Mouse (Mus musculus) liver, embryonic 11.5 days (tissue): Measurements from ENCODE around the gene Rpgrip1. TPM values are rescaled to one million over a fixed set of nuclear protein-coding genes. Genes with fewer than 3 reads are reported as not detected.
A peak's percentile ranks its signal among the peaks of the same experiment; 100 is the strongest.

Experiments used
- ATAC-seq: fragments of 200-750 bp; cut with Nextera tagmentation; replicated peaks from 2 replicates; pipeline ENCODE4 v1.8.0; 2017; ENCODE audit warnings: moderate number of reproducible peaks, mild to moderate bottlenecking, moderate TSS enrichment, moderate library complexity; ENCODE audit not compliant: low FRiP score
- DNase-seq: peaks from one replicate; pipeline ENCODE4 v3.0.0-alpha.2; 2017; ENCODE audit warnings: low spot score
- H3K27ac ChIP-seq: fragments of 300-500 bp; sonication (generic); 2 replicates; pipeline ENCODE4 v1.5.1; 2014; ENCODE audit warnings: mild to moderate bottlenecking, low read depth, low read length, control low read depth
- H3K27me3 ChIP-seq: fragments of 300-500 bp; sonication (generic); replicated peaks from 2 replicates; pipeline ENCODE4 v1.6.1; 2014; ENCODE audit warnings: low read length, mixed read lengths; ENCODE audit not compliant: control insufficient read depth, insufficient read depth
- H3K36me3 ChIP-seq: fragments of 300-500 bp; sonication (generic); 2 replicates; pipeline ENCODE4 v1.6.1; 2014; ENCODE audit warnings: mild to moderate bottlenecking, low read length, moderate library complexity, mixed read lengths; ENCODE audit not compliant: control insufficient read depth, insufficient read depth
- H3K4me1 ChIP-seq: fragments of 300-500 bp; sonication (generic); replicated peaks from 2 replicates; pipeline ENCODE4 v1.6.1; 2014; ENCODE audit warnings: low read length, mixed read lengths; ENCODE audit not compliant: control insufficient read depth, insufficient read depth
- H3K4me2 ChIP-seq: fragments of 300-500 bp; sonication (generic); 2 replicates; pipeline ENCODE4 v1.6.1; 2014; ENCODE audit warnings: mild to moderate bottlenecking, control low read depth, moderate library complexity
- H3K4me3 ChIP-seq: fragments of 300-500 bp; sonication (generic); 2 replicates; pipeline ENCODE4 v1.5.1; 2014; ENCODE audit warnings: low read depth, low read length, control low read depth
- H3K9ac ChIP-seq: fragments of 300-500 bp; sonication (generic); 2 replicates; pipeline ENCODE4 v1.6.1; 2014; ENCODE audit warnings: low read depth, low read length, control low read depth
- H3K9me3 ChIP-seq: fragments of 300-500 bp; sonication (generic); 2 replicates; pipeline ENCODE4 v1.6.1; 2016; ENCODE audit warnings: low read length, inconsistent platforms, mixed read lengths; ENCODE audit not compliant: control insufficient read depth
- WGBS: fragments of 180-500 bp; shearing (Covaris S2); extraction: QIAGEN DNeasy Blood & Tissue Kit; methylation state at CpG from one replicate; pipeline ENCODE4 v1.1.7; 2014; 5-methylcytosine and 5-hydroxymethylcytosine counted together
- polyA plus RNA-seq: library from polyadenylated mRNA; unstranded; fragments of >200 nt; fragmentation: Nextera tagmentation; extraction: Ambion mirVana; gene quantifications from 2 replicates; pipeline ENCODE4 v1.2.1, GENCODE M21; 2014

The Rpgrip1 gene
- polyA plus RNA-seq, 1 experiment from 2014 or later = 111 TPM

DNA sequence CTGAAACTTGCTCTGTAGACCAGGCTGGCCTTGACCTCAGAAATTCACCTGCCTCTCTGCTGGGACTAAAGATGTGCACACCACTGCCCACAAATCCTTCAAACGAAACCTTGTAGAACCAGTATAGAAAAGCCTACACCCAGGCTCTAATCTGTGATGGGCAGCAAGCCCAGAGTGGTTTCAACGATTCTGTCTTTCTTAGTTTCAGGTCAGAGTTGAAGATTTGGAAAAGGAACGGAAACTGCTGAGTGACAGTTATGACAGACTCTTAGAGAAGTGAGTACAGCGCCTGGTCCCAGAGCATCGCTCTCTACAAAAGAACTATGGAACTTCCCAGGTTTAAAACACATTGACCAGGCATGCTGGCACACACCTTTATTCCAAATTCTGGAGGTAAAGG lies 23.1 kb downstream of the Rpgrip1 start:
- H3K4me3 ChIP-seq = no peak overlapping the region

DNA sequence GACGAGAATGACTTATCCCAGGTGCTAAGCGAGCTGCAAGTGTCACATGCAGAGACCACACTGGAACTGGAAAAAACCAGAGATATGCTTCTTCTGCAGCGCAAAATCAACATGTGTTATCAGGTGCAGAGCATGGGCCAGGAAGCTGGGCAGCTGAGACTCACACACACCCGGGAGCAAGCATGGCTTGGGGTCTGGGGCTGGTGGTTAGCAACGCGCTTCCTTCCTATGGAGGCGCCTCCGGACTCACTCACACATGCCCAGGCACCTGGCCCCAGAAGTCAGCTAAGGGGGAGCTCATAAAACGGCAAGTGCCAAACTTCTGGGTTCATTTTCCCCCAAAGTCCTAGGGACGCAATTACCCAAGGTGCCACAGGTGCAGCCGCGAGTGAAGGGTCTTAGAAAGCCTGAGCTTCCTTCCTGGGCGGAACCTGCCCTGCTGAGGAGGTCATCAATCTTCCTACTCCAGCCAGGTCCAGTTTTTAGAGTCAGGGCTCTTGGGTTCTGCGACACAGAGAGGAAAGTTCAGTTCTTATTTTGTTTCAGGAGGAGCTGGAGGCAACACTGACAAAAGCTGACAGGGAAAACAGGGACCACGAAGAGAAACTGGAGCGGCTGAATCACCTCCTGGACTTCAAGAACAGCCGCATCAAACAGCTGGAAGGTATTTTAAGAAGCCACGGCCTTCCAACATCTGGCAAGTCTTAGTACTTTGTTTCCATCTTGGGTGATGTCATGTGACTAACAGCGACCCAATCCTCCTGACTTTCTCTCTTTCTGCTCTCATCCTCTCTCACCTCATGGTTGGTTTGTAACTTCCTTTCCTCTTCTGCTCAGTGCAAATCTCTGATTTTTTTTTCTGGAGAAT lies 30.3 kb downstream of the Rpgrip1 start:
- DNase-seq (peak; percentile 47), ATAC-seq (peak; percentile 66)
- Histone ChIP-seq H3K4me2 (peak overlapping the region; percentile 67), H3K9me3 (no peaks in the 10 kb centered on the region), H3K4me3 (peak overlapping the region; percentile 32), H3K27ac (no peak overlapping the region), H3K27me3 (no peaks in the 10 kb centered on the region), H3K4me1 (peaks cover 9% of the 10 kb centered on the region), H3K9ac (peak overlapping the region; percentile 50), H3K36me3 (no peaks in the 10 kb centered on the region)
- WGBS = 27% methylated on average over 19 of the region's 19 CpGs

More for the DNA sequence above, 23.1 kb downstream of the Rpgrip1 start:
- no peaks in the 10 kb centered on the region for H3K4me1 ChIP-seq
- ATAC-seq = no peak
- no peaks in the 10 kb centered on the region for H3K27me3 ChIP-seq
- no peaks in the 10 kb centered on the region for H3K36me3 ChIP-seq
- no peak overlapping the region for H3K27ac ChIP-seq
- DNase-seq = no peak
- WGBS = 76% methylated on average over 5 of the region's 5 CpGs
- H3K9me3 ChIP-seq = no peaks in the 10 kb centered on the region
- no peak overlapping the region for H3K9ac ChIP-seq
- H3K4me2 ChIP-seq = no peak overlapping the region

DNA sequence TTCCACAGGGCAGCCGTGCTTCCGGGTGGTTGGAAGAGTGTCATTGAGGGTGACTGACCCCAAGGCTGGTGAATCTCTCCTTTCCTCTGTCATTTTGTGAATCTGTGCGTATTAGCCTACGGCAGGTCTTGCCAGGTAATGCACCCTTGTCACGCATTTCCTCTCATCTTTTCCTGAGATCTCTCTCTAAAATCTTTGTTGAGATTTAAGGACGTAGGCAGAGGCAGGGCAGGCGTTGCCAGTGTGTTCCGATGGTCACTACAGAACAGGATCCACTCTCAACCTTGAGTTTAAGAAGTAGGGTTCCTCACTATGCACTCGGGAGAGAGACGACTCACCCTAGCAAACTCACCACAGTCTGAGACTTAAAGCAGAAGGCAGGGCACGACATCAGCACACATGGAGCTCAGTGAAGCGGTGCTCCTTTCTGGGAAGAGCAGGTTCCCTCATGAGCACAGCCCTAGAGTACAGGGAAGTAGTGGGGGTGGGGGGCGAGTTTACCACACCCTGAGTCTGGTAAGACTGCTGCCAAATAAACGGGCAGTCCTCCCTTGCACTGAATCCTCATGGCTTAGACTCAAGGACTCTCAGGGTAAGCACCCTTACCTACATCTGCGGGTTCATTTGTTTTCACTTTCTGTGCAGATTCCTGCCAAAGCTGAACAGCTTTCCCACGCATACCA lies 31.1 kb downstream of the Rpgrip1 start:
- no peak overlapping the region for H3K9ac ChIP-seq
- no peaks in the 10 kb centered on the region for H3K36me3 ChIP-seq
- H3K4me3 ChIP-seq = no peak overlapping the region; the same call in 1 of the 2 replicates
- H3K9me3 ChIP-seq = no peaks in the 10 kb centered on the region
- DNase-seq = no peak
- no peaks in the 10 kb centered on the region for H3K27me3 ChIP-seq
- 54% methylated on average over 16 of the region's 16 CpGs for WGBS
- H3K4me1 ChIP-seq = peaks cover 9% of the 10 kb centered on the region
- H3K27ac ChIP-seq = no peak overlapping the region
- no peak for ATAC-seq
- peak overlapping the region; percentile 67 for H3K4me2 ChIP-seq

DNA sequence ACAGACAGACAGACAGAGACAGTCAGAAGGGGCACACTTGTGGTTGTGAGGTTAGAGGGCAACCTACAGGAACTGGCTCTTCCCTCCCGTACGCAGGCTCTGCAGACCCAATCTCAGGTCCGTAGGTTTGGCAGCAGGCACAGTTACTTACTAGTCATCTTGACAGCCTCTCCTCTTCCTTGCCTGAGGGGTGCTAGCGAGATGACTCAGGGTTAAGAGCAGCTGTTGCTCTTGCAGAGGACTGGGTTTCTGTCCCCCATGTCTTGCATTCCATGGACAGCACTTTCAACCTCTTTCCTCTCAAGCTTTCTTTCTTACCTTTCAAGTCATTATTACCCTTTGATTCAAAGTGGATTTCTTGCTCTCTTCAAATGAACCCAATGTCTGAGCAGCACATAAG lies 33.7 kb downstream of the Rpgrip1 start:
- no peaks in the 10 kb centered on the region for H3K27me3 ChIP-seq
- no peak overlapping the region for H3K4me3 ChIP-seq
- no peak for DNase-seq
- H3K9ac ChIP-seq = no peak overlapping the region
- no peak overlapping the region for H3K4me2 ChIP-seq
- no peaks in the 10 kb centered on the region for H3K9me3 ChIP-seq
- no peak for ATAC-seq
- 73% methylated on average over 4 of the region's 4 CpGs for WGBS
- H3K36me3 ChIP-seq = no peaks in the 10 kb centered on the region
- peaks cover 9% of the 10 kb centered on the region for H3K4me1 ChIP-seq
- H3K27ac ChIP-seq = no peak overlapping the region

DNA sequence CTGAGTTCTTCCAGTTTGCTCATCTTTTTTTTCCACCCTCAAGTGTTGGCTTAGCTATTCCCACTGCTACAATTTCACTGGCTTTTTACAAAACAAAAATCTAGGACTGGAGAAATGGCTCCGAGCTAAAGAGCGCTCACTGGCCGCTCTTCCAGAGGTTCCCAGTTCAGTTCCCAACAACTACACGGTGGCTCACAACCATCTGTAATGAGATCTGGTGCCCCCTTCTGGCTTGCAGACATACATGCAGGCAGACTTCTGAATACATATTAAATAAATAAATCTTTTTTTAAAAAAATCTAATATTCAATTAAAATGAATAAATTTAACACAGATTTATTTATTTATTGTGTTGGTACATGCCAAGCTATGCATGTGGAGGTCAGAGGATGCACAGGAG lies 36.0 kb downstream of the Rpgrip1 start:
- Histone ChIP-seq H3K4me3 (no peak overlapping the region), H3K36me3 (no peaks in the 10 kb centered on the region), H3K4me1 (no peaks in the 10 kb centered on the region), H3K27me3 (no peaks in the 10 kb centered on the region), H3K27ac (no peak overlapping the region), H3K9me3 (no peaks in the 10 kb centered on the region), H3K9ac (no peak overlapping the region), H3K4me2 (no peak overlapping the region)
- ATAC-seq = no peak
- DNase-seq = no peak
- 60% methylated on average over 4 of the region's 4 CpGs for WGBS

DNA sequence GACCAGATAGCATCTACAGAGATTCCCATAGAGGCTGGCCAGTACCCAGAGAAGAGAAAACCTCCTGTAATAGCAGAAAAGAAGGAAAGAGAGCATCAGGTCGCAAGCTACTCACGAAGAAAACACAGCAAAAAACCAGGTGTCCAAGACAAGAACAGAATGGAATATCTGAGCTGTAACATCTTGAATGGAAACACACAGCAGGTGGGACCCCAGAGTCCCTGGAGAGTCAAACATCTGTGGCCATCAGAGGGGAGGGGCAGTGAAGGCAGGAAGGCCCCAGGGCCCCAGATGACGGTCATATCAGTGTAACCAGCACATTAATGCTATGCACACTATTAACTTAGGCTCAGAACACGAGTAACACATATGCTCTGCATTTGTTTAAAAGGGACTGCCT lies 39.4 kb downstream of the Rpgrip1 start:
- no peak overlapping the region for H3K4me2 ChIP-seq
- WGBS = 60% methylated on average over 4 of the region's 4 CpGs
- no peak overlapping the region for H3K4me3 ChIP-seq
- DNase-seq = no peak
- no peak overlapping the region for H3K27ac ChIP-seq
- H3K9ac ChIP-seq = no peak overlapping the region
- no peaks in the 10 kb centered on the region for H3K27me3 ChIP-seq
- no peaks in the 10 kb centered on the region for H3K4me1 ChIP-seq
- no peak for ATAC-seq
- H3K36me3 ChIP-seq = no peaks in the 10 kb centered on the region
- H3K9me3 ChIP-seq = no peaks in the 10 kb centered on the region

DNA sequence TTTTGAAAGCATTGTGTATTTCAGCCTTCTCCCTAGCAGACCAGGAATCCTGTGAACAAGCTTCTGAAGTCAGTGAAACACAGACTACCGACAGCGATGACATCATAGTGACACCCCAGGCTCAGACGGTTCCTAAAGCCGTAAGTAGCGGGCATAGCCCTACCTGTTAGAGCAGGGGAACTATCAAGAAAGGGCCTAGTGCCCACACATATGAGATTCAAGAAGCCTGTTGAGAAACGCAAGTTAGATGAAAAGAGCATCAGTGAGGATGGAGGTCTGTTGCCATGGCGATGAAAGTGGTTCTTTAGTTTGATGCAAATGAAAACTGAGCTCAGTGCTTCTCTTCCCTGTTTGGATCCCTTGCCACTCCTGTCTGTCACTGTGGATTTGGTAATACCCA lies 41.7 kb downstream of the Rpgrip1 start:
- Histone ChIP-seq H3K9ac (no peak overlapping the region), H3K9me3 (no peaks in the 10 kb centered on the region), H3K27ac (no peak overlapping the region), H3K4me2 (no peak overlapping the region), H3K4me3 (no peak overlapping the region), H3K4me1 (no peaks in the 10 kb centered on the region), H3K36me3 (no peaks in the 10 kb centered on the region), H3K27me3 (no peaks in the 10 kb centered on the region)
- ATAC-seq (no peak), DNase-seq (no peak)
- 50% methylated on average over 7 of the region's 7 CpGs for WGBS

DNA sequence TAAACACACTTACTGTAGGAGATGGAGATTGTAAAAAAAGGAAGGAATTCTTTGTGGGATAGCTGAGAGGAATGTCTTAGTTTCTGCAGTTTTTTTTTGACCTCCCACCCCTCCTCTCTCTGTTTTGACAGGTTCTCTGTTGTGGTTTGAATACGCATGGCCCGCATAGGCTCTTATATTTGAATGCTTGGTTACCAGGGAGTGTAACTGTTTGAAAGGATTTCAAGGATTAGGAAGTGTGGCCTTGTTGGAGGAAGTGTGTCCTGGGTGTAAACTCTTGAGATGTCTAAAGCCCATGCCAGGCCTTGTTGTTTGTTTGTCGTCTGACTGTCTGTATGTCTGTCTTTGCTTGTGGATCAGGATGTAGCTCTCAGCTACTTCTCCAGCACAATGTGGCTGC lies 42.1 kb downstream of the Rpgrip1 start:
- Histone ChIP-seq H3K9ac (no peak overlapping the region), H3K27ac (no peak overlapping the region), H3K4me2 (no peak overlapping the region), H3K4me1 (no peaks in the 10 kb centered on the region), H3K36me3 (no peaks in the 10 kb centered on the region), H3K4me3 (no peak overlapping the region), H3K27me3 (no peaks in the 10 kb centered on the region), H3K9me3 (no peaks in the 10 kb centered on the region)
- ATAC-seq (no peak), DNase-seq (no peak)
- WGBS = 47% methylated on average over 3 of the region's 3 CpGs

DNA sequence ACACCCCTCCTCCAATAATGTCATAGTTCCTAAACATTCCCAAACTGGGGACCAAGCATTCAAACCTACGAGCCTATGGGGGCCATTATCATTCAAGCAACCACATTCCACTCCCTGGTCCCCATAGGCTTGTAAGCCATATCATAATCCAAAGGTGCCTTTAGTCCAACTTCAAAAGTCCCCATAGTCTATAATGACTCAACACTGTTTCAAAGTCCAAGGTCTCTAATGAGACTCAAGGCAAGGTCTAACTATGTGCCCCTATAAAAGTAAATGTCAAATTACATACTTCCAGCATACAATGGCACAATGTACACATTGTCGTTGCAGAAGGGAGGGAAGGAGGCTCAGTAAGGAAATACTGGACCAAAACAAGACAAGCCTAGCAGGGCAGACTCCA lies 44.5 kb downstream of the Rpgrip1 start:
- no peak overlapping the region for H3K27ac ChIP-seq
- ATAC-seq (no peak), DNase-seq (no peak)
- peaks cover 5% of the 10 kb centered on the region for H3K36me3 ChIP-seq
- no peak overlapping the region for H3K9ac ChIP-seq
- no peak overlapping the region for H3K4me2 ChIP-seq
- H3K9me3 ChIP-seq = no peaks in the 10 kb centered on the region
- 86% methylated on average over 2 of the region's 2 CpGs for WGBS
- H3K27me3 ChIP-seq = no peaks in the 10 kb centered on the region
- no peak overlapping the region for H3K4me3 ChIP-seq
- H3K4me1 ChIP-seq = no peaks in the 10 kb centered on the region
